Mouse (Mus musculus) fibroblast of lung, adult 2 months (primary cell): ENCODE measurements around the gene Rela.
A peak's percentile ranks its signal among the peaks of the same experiment; 100 is the strongest.

Experiments
- DNase-seq: peaks from one replicate; pipeline ENCODE4 v3.0.0-alpha.2; 2011; ENCODE audit warnings: low read depth

The Rela gene

DNA sequence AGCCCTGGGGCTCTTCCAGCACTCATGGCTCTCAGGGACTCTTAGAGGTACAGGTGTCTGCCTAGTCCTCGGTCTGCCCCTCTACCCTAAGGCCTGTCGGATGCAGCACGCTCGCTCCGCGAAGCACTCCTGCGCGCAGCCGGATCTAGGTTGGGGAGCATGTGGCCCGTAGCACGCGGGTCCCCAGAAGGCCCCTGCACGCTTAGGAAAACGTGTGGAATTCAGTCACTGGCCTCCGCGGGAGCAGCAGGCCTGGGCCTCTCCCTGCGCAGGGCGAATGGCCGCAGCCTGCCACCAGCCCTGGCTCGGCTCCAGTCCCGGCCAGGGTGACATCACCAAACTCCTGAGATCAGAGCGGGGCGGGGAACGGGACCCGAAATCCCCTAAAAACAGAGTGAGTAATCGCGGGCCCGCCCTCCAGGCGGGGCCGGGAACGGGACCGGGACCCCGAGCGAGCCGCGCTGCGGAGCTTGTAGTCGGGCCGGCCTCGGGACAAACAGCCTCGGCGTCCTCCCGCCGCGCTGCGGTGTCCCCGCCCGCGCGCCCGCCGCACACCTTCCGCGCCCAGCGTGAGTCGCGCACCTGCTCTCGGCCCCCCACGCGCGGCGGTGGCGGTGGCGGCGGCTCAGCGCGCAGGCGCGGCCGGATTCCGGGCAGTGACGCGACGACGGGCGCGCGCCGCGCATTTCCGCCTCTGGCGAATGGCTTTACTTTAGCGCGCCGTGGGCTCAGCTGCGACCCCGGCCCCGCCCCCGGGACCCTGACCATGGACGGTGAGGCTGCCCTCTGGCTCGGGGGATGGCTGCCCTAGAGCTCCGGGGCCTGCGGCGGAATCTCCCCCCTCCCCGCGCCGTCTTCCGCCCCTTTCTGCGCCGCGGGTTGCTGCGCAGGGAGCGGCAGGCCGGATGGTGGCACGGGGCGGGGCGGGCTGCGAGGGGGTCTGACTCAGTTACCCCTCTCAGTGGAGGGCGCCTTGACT is at the start of gene Rela:
Gene Rela (plus strand): TSS at position 415 of the 979 bp plus-strand sequence.
- peak; percentile 65 for DNase-seq

DNA sequence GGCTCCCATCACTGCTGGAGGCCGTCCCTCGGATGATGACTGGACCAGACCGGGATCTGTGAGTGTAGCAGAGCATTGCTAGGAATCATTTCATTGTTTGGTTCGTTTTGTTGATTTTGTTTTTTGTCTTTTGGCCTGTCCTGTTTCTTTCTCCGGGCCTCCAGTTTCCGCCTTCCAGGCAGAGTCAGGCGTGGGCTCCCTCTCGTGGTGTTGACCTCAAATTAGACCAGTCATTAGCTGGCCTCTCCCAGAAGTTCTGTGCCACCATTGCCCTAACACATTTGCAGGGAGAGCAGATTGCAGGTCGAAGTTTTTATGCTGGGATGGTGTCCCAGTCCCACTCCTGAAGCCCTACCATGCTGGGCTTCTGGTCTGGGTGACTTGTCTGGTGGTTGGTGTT is 48.1 kb upstream of the Rela start:
- DNase-seq: no peak

- no peak for DNase-seq
Measured at GRCm38 (mm10) chr19:5591888-5592287, 45.4 kb upstream of the Rela start.

DNA sequence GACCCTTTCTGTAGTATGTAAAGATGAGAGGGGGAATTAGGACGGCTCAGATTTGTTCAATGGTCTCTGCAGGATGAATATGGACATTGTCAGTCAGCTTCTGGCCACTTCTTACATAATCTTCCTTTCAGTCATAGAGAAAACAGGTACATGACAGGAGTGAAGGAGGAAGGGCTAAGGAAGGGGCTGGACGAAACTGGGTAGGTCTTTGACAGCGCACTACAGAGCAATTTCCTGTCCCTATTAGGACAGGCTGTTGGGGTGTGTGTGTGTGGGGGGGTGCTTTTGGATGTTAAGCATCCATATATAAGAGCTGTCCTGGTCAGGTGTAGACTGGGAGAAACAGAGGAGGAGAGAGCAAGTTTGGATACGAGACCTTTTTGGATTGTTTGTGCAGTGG is 38.1 kb upstream of the Rela start:
- DNase-seq: no peak

DNA sequence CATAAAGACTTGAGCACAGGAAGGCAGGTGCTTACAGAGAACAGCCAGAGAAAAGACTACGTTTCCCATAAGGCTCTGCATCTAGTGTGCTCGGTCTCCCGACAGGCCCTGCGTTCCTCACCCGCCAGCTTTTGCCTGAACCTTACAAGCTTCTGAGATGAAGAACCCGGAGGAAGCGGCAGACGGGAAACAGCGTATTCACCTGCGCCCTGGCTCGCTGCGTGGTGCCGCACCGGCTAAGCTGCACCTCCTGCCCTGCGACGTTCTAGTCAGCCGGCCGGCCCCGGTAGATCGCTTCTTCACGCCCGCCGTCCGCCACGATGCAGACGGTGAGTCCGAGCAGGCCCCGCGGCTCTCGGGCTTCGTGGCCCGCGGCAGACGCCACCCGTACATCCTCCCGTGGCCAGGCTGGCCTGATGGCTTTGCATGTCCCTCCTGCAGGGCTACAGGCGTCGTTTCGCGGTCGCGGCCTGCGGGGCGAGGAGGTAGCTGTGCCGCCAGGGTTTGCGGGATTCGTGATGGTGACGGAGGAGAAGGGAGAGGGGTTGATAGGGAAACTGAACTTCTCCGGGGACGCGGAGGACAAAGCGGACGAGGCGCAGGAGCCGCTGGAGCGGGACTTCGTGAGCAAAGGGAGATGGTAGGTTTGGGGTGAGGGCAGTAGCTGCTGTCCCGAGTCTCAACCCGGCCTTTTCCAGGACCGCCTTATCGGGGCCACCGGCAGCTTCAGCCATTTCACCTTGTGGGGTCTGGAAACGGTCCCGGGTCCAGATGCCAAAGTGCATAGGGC is 35.3 kb upstream of the Rela start, which contains the start of gene Rnaseh2c:
Gene Rnaseh2c (plus strand): TSS at position 122 of the 790 bp plus-strand sequence.
- peak; percentile 56 for DNase-seq

DNA sequence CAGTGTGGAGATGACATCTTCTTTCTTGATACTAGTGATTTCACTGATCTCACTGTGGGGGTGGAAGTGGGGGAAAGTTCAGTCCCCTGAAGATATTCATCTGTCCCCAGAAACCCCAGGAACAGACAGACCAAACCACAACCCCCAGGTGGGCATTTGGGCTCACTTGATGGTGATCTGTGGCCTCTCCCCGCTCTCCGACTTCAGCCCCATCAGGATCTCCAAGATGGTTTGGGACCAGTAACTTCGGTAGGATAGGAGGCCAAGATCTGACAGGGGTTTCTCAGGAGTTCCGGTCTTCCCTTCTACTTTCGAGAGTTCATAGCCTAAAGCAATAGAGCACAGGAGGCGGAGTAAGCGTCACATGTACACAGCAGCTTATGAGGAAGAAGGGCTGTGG is 33.6 kb upstream of the Rela start:
- DNase-seq: no peak

- DNase-seq: no peak
Measured at GRCm38 (mm10) chr19:5605126-5605525, 32.2 kb upstream of the Rela start.

DNA sequence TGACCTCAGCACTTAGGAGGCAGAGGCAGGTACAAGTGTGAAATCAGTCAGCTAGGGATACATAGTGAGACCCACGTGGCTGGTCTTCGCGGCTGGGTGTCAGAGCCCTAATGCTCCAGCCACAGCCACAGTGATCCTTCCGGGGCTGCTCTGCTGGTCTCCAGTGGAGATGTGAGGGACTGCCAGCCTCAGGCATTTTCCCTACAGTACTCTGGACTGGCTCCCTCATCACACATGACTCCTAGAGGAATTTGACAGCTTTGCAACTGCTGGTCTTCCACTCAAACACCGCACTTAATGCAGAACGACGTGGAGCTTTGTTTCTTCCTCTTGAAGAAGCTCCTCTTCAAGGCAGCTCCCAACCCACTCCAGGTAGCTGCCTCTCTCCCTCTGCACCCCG is 31.1 kb upstream of the Rela start:
- DNase-seq: no peak

DNA sequence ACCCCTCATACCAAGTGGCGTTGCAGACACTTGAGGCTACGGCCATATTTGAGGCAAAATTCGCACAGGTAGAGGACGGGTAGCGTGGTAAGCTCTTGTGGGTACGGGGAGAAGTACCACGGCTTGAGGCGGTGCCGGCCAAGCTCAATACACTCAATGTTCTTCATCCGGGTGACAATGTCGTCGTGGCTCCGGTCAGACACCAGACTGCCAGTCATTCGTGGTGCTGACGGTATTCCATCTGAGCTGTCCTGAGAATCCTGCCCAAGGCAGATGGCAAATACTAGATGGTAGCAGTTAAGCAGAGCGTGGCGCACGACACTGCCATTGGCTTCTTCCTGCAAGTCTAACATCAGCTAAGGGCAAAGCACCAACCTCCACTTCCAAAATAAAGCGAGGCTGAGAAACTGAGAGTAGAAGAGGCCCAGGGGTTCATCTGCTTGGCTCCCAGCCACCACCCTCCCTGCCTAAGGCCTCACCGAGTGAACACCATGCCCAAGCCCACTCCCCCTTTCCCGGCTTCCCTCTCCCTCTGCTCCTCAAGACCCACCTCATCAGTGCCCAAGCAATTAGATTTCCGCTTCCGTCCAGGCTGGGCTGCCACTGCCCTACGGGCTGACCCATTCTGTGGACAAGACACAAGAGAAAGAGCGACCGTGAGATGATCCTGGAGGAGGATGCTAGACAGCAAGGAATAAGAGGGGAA is 29.4 kb upstream of the Rela start:
- no peak for DNase-seq

GRCm38 (mm10) chr19:5608707-5609106 is 28.6 kb upstream of the Rela start:
- no peak for DNase-seq

- DNase-seq: peak; percentile 27
Measured at GRCm38 (mm10) chr19:5609171-5609546, 28.1 kb upstream of the Rela start.

DNA sequence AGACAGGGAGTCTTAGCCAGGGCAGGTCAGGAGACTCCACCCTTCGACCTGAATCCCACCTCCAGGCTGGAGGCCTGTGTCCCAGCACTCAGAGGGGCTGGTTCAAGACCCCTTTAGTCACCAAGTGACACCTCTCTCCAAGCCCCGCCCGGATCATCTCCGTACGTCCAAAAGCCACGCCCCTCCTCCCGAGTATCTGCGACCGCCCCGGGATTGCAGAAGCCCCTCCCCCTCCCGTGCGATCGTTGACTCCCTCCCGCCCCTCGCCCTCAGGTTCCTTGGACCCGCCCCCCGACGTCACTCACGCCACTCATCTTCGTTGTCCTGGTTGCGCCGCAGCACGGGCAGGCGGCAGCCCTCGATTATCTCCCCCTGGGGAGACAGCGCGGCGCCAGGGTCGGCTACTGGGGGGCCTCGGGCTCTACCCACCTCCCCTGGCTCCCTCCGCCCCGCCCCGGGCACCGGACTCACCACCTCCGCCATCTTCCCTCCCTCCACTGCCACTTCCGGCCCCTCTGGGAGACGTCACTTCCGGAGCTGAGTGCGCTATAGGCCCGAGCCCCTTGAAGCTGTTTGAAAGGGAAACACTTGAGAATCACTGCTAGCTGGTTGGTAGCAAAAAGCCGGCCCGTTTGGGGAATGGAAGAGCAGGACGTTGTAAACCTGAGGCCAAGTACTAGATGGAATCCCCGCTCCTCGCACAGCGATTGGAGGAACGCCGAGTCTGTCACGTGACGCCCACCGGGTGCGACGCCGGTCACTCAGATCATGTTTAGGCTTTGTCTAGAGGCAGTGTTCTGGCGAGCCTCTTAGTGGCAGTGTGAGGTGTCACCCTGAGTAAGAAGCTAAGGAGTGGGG is 27.5 kb upstream of the Rela start, which contains the start of gene Kat5:
Gene Kat5 (minus strand): TSS at position 691 of the 858 bp plus-strand sequence.
- DNase-seq: peak; percentile 68

DNA sequence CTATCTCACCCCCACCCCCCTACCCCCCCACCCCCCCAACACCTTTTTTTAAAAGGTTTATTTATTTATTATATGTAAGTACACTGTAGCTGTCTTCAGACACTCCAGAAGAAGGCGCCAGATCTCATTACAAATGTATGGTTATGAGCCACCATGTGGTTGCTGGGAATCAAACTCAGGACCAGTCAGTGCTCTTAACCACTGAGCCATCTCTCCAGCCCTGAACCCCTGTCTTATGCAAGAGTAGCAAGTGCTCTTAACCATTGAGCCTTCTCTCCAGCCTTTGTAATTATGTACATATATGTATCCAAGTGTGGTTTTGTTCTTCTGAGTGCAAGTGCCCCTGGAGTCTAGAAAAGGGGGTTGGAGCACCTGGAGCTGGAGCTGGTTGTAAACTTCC is 25.3 kb upstream of the Rela start:
- DNase-seq: no peak

DNA sequence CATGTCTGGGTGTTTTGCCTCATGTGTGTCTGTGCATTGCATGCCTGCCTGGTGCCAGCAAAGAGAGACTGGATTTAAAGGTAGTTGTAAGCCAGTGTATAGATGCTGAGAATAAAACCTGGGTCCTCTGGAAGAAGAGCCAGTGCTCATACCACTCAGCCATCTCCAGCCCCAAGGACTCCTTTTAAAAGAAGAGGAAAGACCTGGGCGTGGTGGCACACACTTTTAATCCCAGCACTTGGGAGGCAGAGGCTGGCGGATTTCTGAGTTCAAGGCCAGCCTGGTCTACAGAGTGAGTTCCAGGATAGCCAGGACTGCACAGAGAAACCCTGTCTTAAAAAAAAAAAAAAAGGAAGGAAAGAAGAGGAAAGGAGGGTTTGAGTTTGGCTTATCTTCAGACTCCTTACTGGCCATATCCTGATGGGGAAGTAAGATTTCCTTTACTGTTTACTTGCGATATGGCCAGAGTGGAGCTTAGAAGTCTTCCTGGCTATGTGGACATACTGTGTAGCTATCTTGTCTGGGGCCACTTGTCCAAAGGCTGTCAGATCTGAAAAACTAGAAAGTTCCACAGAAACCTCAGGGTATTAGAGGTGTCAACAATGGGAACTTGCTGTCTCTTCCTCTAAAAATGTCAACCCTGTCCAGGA is 24.4 kb upstream of the Rela start:
- no peak for DNase-seq

- peak; percentile 56 for DNase-seq
Measured at GRCm38 (mm10) chr19:5614953-5615352, 22.3 kb upstream of the Rela start.

DNA sequence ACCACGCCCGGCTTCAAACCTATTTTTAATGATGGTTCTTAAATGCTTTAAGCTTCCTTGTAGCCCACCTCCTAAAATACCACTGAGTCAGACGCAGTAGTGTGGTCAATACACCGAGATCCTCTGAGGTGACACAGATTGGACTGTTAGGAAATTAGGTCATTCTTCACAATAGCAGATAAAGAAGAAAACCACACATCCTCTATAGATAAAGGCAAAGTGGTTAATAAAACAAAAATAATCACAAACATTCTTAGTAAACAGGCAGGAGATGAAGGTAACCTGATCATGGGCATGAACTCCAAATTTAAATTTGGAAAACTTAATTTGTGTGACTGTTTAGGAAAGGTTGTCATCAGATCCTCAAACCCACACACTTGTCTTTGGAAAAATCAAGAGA is 17.3 kb upstream of the Rela start:
- DNase-seq: no peak

GRCm38 (mm10) chr19:5621884-5622283 is 15.4 kb upstream of the Rela start:
- DNase-seq: no peak

DNA sequence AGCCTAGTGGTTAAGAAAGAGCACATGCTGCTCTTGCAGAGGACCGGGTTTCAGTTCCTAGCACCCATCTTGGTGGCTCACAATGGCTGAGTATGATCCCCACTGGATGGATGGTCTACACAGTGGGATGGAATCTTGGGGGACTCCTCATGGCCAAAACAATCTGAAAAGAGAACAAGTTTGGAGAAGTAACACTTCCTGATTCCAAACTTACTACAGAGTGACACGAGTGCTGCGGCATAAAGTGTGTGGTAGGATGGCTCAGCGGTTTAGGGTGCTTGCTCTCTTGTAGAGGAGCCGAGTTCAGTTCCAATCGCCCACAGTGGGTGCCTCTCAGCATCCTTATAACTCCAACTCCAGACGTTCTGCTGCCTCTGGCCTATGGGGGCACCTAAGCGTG is 12.0 kb upstream of the Rela start:
- DNase-seq: no peak

DNA sequence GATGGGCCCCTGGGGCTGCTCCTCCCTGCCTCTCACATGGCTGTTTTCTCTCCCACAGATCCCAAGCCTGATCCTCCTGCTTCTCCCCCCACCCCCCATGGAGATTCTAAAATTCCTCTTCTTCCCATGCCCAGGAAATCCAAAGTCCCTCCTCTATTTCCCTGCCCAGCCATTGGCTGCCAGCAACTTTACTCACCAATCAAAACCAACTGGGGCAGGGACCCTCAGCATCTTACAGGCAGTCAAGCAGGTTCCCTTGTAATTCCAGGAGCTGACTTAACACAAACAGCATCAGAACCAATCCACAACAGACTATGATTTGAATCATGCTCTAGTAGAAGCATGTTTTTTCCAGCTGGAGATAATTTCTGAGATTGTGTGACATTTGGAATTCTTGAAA is 7.4 kb upstream of the Rela start:
- no peak for DNase-seq

DNA sequence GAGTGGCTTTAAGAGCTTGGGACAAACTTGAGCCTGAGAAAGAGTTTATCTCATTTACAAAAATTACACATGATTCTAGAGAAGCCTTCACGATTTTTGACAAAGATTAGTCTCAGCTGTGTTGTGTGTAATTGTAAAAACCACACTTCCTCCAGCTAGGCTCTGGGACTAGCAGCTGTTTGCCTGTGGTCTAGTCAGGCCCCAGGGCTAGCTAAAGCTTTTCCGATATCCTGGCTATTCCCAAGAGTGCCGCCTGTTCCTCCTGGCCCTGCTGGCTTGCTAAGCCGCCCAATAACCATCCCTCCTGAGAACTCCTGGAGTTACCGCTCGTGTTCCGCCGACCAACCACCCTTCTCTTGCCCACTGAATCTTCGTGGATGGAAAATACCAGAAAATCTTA is 5.2 kb upstream of the Rela start:
- no peak for DNase-seq
